Mouse (Mus musculus) ZHBTc4 (cell line): ENCODE measurements around the gene Inmt.
A peak's percentile ranks its signal among the peaks of the same experiment; 100 is the strongest.

Experiments
- DNase-seq: peaks from one replicate; pipeline ENCODE4 v3.0.0-alpha.2; 2011; ENCODE audit warnings: low read depth, low spot score

Gene Inmt

DNA sequence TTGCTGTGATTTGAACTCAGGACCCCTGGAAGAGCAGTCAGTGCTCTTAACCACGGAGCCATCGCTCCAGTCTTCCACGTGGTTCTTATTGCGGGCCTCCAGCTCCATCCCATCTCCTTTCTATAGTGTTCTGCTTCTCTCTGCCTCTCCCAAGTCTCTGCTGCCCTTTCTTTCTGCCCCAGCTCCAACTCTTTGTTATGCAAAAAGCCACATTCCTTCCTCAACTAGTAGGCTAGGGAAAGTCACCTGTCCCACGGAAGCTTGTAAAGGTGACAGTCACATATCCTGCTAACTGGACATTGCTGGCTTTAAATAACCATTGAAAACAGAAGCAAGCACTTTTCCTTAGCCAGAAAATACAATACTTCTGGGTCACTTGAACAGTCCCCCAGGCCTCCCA lies 5.0 kb downstream of the Inmt start:
- DNase-seq = peak; percentile 71

DNA sequence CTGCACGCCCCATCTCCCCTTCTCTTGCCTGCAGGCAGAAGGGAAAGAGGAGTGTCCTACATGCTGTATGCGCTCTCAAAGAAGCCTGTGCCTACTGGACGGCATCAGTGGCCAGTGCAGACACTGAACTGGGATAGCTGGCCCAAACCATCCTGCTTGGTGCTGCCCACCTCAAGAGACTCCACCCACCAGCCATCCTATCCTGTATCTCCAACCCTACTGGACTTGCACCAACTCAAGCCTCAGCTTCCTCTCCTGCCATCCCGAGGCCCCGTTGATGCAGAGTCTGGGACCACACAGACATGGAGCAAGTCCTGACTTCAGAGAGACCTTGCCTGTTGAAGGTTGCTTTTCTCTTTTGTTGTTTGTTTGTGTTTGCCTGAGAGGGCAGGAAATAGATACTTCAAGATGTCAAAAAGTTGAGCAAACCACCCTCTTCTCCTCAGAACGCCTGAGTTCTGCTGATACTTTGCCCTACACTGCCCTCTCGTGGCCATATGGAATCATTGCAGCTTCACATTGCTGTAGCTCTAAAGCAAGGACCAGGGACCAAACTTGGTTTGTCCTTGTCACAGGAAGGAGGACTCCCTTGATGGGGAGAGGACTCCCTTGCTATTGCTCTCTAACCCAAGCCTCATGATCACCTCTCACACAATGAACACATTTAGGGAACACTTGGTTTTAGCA lies 7.9 kb downstream of the Inmt start:
- DNase-seq = peak; percentile 80

DNA sequence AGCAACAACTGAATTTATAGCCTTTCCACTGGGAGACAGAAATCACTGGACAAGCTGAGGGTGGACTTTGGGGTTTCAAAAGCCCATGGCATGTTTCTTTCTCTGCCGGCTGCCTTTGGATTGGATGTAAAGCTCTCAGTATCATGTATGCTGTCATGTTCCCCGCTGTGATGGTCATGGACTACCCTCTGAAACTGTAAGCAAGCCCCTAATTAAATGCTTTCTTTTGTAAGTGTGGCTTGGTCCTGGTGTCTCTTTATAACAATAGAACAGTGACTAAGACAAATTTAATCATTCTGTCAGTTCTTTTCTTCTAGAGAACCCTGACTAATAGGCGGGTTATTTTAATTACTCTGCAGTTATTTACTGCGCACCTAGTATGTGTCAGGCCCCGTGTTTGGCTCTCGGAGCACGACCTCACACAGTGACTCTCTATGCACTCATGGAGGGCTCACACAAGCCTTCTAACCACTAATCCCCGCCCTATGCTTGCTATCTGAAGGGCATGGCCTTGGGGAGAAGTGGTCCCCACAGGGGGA lies 11.7 kb downstream of the Inmt start:
- no peak for DNase-seq

DNA sequence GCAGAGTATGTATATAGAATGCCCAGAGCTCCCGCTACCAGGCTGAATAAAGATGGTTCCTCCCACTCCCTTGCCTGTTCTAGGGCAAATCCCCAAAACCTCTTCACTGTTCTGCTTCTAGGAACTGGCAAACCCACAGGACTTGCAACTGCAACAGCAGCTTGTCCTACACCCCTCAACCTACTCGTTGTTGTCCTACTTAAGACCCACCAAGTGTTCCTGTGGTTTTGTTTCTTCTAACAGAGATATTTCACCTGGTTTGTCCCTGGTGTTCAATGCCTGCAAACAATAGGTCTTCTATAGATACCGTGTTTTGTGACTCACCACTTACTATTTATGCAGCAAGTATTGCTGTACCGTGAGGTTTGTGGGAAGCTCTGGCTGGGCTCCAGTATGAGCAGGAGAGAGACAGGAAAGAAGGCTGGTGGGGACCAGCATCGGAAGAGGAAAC lies 13.5 kb downstream of the Inmt start:
- DNase-seq = no peak

DNA sequence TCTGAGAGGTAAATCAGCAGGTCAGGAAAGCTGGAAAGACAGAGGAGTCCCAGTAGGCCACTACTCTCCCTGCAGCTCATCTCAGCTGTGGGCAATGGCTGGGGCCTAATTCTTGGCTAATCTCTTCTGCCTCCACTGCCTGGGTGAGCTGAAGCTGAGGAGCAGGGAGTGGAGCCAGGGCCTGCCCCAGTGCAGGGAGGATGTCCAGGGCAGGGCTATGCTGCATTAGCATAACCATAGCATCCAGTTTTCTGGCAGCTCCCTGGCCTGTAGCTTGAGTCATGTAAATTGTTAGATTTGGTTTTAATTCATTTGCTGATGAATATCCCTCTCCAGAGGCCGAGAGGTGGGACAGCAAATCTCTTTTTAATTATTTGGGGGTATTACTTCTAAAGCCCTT lies 15.6 kb downstream of the Inmt start:
- DNase-seq = peak; percentile 77

DNA sequence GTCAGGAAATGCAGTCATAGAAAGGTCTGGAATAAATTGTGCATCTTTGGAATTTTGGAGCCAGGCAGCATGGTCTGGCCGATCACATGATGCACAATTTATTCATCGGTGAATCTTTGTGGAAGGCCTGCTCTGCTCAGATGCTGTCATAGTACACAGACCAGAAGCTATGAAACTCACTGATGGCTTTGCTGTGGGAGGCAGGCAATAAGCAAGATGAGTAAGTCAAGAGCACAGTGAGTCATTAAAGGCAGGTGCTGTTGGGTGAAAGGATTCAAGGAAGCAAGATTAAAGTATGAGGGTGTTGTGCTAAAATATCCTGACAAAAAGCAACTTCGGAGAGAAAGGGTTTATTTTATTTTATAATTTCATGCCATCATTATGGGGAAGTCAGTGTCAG lies 22.6 kb downstream of the Inmt start:
- no peak for DNase-seq

DNA sequence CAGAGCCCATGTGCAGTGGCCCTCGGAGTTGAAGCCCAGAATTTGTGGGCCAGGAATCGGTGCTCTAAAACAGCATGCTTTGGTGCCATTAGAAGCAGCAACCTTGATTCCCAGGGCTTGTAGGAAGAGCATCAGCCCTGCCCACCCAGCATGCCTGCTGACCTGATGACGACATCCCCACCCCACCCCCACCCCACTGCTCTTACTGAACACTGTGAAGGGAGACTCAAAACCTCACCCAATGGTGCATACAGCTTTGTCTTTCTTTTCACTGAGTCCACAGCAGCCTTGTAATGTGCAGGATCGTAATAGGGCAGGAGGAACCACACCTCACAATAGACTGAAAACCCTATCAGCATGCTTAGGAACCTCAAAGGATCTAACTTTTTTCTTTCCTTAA lies 28.7 kb downstream of the Inmt start:
- peak; percentile 58 for DNase-seq

DNA sequence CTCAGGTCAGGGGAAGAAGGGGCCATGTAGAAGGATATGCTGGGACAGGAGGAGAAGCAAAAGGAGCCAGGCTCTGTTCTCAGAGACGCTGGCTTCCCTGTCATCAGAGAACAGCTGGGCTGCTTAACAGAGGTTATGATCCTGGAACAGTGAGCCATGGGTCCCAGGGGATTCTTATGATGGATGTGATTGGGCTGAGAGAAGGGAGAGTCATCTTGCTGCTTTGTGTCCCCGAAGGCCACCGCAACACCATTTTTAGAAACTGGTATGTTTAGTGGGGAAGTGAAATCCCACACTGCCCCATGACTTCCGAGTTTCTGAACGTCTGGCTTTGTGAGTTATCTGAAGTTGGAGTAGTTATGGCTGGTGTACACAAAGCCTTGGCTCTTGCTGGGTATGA lies 29.6 kb downstream of the Inmt start:
- no peak for DNase-seq

DNA sequence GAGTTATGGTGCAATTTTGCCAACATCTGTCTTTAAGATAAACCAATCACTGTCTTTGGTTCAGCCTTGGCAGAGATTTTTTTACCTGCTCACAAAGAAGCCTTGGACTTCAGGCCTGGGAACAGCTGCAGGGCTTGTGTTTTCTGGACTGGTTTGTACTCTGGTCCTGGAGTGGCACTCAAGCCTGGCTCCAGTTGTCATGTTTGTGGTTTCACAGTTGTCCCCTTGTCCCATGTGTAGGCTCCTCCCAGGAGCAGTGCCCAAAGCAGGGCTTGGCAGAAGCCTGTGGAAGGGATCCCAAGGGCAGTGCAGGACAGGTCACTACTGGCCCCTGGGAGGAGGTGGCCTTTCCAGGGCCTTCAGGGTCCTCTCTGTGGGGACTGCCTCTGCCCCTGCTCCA lies 36.5 kb downstream of the Inmt start:
- no peak for DNase-seq

DNA sequence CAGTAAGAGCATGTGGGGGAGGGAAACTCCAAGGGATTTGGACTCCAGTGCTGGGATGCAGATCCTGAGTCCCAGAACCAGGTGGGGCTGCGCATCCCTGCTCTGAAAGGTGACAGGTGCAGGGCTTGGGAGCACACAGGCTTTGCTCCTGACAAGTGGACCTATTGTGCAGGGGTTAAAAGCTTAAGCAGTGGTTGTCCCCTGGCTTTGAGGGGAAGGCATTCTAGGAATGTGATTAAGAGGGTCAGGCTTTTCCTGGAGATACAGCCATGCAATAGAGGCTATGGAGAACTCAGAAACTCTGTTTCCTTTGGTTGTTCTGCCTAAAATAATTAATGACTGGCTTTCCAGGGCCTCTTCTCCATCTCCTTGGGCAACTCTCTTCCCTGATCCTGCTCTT lies 41.4 kb downstream of the Inmt start:
- DNase-seq = peak; percentile 36

DNA sequence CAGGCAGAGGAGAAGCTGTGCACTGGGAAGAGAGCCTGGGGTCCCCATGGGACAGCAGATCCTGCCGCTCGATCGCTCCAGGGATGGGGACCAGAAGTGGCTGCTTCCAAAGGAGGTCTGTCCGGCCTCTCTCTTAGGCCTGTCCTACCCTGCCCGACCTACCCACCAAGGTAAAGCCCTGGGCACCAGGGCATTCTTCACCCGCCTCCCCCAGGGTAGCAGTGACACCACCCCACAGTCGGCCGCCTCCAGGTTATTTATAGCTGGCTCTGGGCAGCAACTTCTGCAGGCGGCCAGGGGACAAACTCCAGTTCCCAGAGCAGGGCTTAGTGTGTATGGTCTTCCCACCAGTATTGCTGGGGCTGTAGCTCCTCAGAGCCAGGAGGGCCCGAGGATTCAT lies 42.0 kb downstream of the Inmt start, which contains the start of gene Crhr2:
TSS of gene Crhr2 (minus strand) at position 223 of the 400 bp plus-strand sequence.
- DNase-seq = no peak

DNA sequence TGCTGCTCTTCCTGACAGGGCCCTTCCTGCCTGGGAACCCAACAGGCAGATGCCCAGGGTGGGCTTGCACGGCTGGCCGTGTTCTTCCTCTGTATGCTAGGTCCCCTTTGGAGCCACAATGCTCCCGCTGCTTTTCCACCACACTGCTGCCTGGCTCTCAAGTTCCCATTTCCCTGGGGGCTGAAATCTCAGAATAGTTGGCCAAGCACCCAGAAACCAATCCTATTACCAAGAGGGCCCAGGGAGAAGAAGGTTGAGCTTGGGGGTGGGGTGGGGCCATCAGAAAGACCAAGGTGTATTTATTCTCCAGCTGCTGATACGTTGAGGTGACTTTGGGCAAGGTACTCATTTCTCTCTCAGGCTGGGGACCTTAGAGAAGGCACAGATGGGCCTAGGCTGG lies 43.5 kb downstream of the Inmt start:
- no peak for DNase-seq

DNA sequence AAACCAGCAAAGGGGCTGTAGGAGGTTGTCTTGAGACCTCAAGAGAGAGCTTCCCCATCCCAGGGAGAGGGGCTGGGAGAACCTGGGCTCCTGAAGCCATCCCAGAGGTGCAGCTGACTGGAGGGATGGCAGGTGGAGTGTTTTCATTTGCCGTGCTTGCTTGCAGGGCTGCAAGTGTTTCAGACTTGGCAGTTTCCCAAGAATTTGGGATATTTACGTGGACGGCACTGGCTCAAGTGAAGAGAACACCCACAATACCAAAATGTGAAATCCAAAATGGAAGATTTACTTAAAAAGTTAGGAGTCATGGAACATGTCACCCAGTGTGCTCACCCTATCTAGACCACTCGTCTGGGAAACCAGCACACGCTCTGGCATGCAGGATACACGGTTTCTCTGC lies 44.2 kb downstream of the Inmt start:
- DNase-seq = no peak

DNA sequence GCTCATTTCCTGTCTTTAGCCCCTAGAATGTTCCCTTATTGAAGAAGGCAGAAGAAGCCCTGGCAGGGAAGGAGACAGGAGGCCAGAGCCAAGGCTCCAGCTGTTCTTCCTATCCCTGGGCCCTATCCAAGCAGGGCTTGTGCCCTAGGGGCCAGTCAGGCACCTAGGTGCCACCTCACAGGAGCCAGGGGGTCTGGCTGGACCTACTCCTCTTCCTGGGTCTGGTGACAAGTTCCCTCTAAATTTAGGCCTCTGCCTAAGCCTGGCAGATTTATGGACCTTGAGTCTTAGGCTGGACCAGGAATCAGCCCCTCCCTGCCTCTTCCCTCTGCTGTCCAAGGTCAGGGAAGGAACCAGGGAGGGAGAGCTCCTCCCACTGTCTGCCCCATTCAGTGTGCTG lies 46.5 kb downstream of the Inmt start:
- peak; percentile 25 for DNase-seq

DNA sequence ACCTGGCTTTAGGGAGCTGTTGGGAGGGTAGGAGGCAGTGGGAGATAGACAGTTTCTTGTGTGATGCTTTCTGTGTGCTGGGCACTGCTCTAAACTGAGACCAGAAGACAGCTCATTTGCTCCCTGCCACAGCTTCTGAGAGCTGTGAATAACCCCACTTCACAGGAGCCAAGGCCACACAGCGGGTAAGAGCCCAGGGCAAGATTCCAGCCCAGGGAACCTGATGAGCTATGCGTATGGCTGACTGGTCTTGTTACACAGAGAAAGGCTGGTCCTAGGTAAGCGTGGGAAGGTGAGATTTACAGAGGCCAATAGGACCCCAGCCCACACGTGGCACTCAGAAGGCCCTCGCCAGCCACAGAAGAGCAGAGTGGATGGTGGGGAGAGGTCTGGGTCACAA lies 48.3 kb downstream of the Inmt start:
- no peak for DNase-seq

DNA sequence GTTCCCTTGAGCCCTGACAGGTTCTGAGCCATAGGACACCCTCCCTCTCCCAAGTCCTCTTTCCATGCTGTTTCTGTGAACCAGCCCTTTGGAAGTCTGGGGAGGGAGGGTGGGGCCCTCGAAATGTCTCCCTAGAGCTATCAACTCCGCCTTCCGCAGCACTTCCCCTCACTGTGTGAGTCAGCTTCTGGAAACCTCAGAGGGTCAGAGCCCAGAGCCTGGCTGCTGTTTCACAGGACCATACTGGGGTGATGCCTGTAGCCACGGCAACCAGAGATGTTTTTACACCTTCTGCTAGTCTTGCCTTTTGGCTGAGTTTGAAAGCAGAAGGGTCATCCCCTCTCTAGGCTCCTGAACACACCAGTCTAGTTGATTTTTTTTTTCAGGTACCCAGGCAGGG lies 51.8 kb downstream of the Inmt start:
- DNase-seq = no peak
